In genomic region chr2:68479823-68480222, GRCm38 (mm10) we compare ENCODE assay signal across 23 mouse cellular contexts. TPM values are rescaled to one million over a fixed set of nuclear protein-coding genes. Genes with fewer than 3 reads are reported as not detected.
DNase-seq lines count a peak whose midpoint lies in the region; ATAC-seq lines count a peak whose summit lies in the region.
"Had no signal": no experiment of that assay in that cellular context is flagged by ENCODE, and none has a peak within 500 bp of the region (broad histone marks: within the 10 kb centered on the region; RNA-seq: fewer than 3 reads in every experiment).

No protein-coding gene starts in this region.

- no peak overlapping the region for H3K4me3 ChIP-seq in heart, embryonic 10.5 days
- no peak overlapping the region for H3K4me3 ChIP-seq in kidney, embryonic 14.5 days (ENCODE audit: low read length)
- H3K4me3 ChIP-seq: embryonic facial prominence, embryonic 13.5 days; heart, embryonic 12.5 days; hindbrain, embryonic 15.5 days; myocyte had no signal

- ATAC-seq in cerebellum, adult (ENCODE audit: insufficient number of reproducible peaks, low FRiP score, low TSS enrichment) = peak; percentile 95
- no peak for ATAC-seq in kidney, embryonic 14.5 days (ENCODE audit: low FRiP score, low TSS enrichment)
- no peak for ATAC-seq in frontal cortex, adult (ENCODE audit: low TSS enrichment)
- ATAC-seq: liver, postnatal 0 days had no signal

- no peak overlapping the region for H3K27ac ChIP-seq in heart, embryonic 10.5 days
- no peak overlapping the region for H3K27ac ChIP-seq in kidney, embryonic 14.5 days (ENCODE audit: low read depth, low read length)
- H3K27ac ChIP-seq: embryonic facial prominence, embryonic 13.5 days; hindbrain, embryonic 15.5 days had no signal

- DNase-seq in heart, embryonic 10.5 days (ENCODE audit: low spot score) = peak; percentile 63
- DNase-seq in heart, postnatal 36 days = no peak
- DNase-seq in brain, adult 2 months (ENCODE audit: low read depth, low spot score) = peak; percentile 94
- DNase-seq in cerebellum, adult 9-11 months = peak; percentile 91
- DNase-seq in urinary bladder, postnatal 10 days (ENCODE audit: low spot score) = no peak
- DNase-seq: adrenal gland, postnatal 36 days; gastrocnemius, postnatal 10 days; heart, postnatal 14 days; kidney, adult 18-20 months; kidney, postnatal 10 days; liver; liver, postnatal 0 days; lung, postnatal 10 days; midbrain, embryonic 14.5 days; retina, postnatal 1 day; thymus, postnatal 25 days had no signal

- H3K36me3 ChIP-seq in heart, embryonic 10.5 days = no peaks in the 10 kb centered on the region
- no peaks in the 10 kb centered on the region for H3K36me3 ChIP-seq in kidney, embryonic 14.5 days (ENCODE audit: control insufficient read depth, insufficient read depth, low read length)
- H3K36me3 ChIP-seq: embryonic facial prominence, embryonic 13.5 days; heart, embryonic 12.5 days; hindbrain, embryonic 15.5 days had no signal

- WGBS in heart, embryonic 10.5 days = 86% methylated on average over 10 of the region's 10 CpGs
- 87% methylated on average over 10 of the region's 10 CpGs for WGBS in kidney, embryonic 14.5 days

- no peak overlapping the region for H3K4me2 ChIP-seq in kidney, embryonic 14.5 days (replicated peaks; ENCODE audit: low read depth, low read length)
- H3K4me2 ChIP-seq: embryonic facial prominence, embryonic 13.5 days; heart, embryonic 12.5 days; hindbrain, embryonic 15.5 days had no signal

- intact Hi-C loops in heart, postnatal 36 days (cut with DNase I) = loop anchor here (10.0 kb wide), 1 partner anchor 255 kb away; no protein-coding TSS in a partner anchor

- no peaks in the 10 kb centered on the region for H3K9me3 ChIP-seq in heart, embryonic 10.5 days
- H3K9me3 ChIP-seq in kidney, embryonic 14.5 days (ENCODE audit: control insufficient read depth, low read length) = no peaks in the 10 kb centered on the region
- H3K9me3 ChIP-seq: embryonic facial prominence, embryonic 13.5 days; heart, embryonic 12.5 days; hindbrain, embryonic 15.5 days had no signal

- 0 out of 2 replicates have a peak, but pooled peaks cover under 1% of the 10 kb centered on the region for H3K27me3 ChIP-seq in heart, embryonic 10.5 days (ENCODE audit: insufficient read depth, poor library complexity, severe bottlenecking)
- no peaks in the 10 kb centered on the region for H3K27me3 ChIP-seq in kidney, embryonic 14.5 days (ENCODE audit: control insufficient read depth, insufficient read depth, low read length)
- H3K27me3 ChIP-seq: heart, embryonic 12.5 days; hindbrain, embryonic 15.5 days had no signal

- H3K9ac ChIP-seq in kidney, embryonic 14.5 days (ENCODE audit: low read depth, low read length) = no peak overlapping the region
- H3K9ac ChIP-seq: embryonic facial prominence, embryonic 13.5 days; heart, embryonic 12.5 days; hindbrain, embryonic 15.5 days; liver, postnatal 0 days had no signal

- no peaks in the 10 kb centered on the region for H3K4me1 ChIP-seq in heart, embryonic 10.5 days
- H3K4me1 ChIP-seq in kidney, embryonic 14.5 days (ENCODE audit: control insufficient read depth, insufficient read depth, low read length) = no peaks in the 10 kb centered on the region
- H3K4me1 ChIP-seq: embryonic facial prominence, embryonic 13.5 days; heart, embryonic 12.5 days; hindbrain, embryonic 15.5 days had no signal

RNA-seq across cellular contexts. Expression of gene Stk39, which starts 7.8 kb away (rescaled TPM):
- polyA plus RNA-seq in heart, embryonic 10.5 days (2016; fragmentation: Nextera tagmentation; extraction: Ambion mirVana) = 45.2 and 51.3 TPM in 2 replicates
- 10 to 100 TPM; 67.5 to 80.3 TPM for total RNA-seq in heart, postnatal 36 days (2021)
- 20.7 and 30.0 TPM in 2 replicates for polyA plus RNA-seq in kidney, embryonic 14.5 days (2014; fragmentation: Nextera tagmentation; extraction: Ambion mirVana)

Comparison
In these comparisons a context has a peak if more than half of its experiments do, and no peak if none do; other contexts are left out.
1. DNase-seq: peak in heart, embryonic 10.5 days (single experiment), brain, adult 2 months (single experiment) and cerebellum, adult 9-11 months (single experiment); none in heart, postnatal 36 days (0 of 2) and urinary bladder, postnatal 10 days (single experiment).